Mouse (Mus musculus) spleen, adult 2 months (tissue): ENCODE measurements around the gene Nsf.

Experiments used
- CTCF ChIP-seq: fragments of 200-500 bp; IDR thresholded peaks from 2 replicates; pipeline ENCODE4 v1.5.1; 2011; ENCODE audit warnings: mild to moderate bottlenecking, inconsistent platforms; ENCODE audit not compliant: insufficient read depth, insufficient read length, insufficient replicate concordance; ENCODE audit errors: extremely low read depth
- POLR2A ChIP-seq: fragments of 200-500 bp; IDR thresholded peaks from 2 replicates; pipeline ENCODE4 v1.6.1; 2011; ENCODE audit warnings: low read depth, low read length, inconsistent platforms

- TF ChIP-seq CTCF, result no peak
- TF ChIP-seq POLR2A, result no peak
Observed at GRCm38 (mm10) chr11:103853284-103853920, 100.5 kb downstream of the Nsf start.
